Mouse (Mus musculus) G1E (cell line): ENCODE results near the gene Car10.

ENCODE experiments used
- GATA1 ChIP-seq: IDR thresholded peaks from 2 replicates; pipeline ENCODE4 v1.6.1; 2012; ENCODE audit warnings: borderline replicate concordance, low read length, inconsistent platforms, mixed read lengths
- TAL1 ChIP-seq: conservative IDR thresholded peaks from 2 replicates; pipeline ENCODE4 v1.6.1; 2012; ENCODE audit warnings: low read depth, low read length, inconsistent platforms, mixed read lengths

DNA sequence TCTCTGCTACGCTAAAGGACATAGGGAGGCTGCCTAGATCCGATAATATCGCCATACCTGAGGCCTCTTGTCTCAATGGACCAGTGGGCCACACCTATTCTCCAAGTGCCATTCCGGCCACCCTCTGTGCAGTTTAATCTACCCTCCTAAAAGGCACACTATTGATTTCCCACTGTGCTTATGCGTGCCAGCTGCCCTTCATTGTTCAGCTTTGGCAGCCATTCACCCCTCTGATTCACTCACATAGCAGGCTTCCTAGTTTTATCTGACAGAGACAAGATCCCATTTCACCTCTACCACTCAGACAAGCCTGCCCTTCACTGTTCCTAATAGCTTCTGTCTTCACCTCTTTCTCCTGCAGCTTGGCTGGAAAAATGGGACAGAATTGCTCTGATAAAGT, 543.1 kb downstream of the Car10 start:
- TF ChIP-seq TAL1 (no peak), GATA1 (no peak)
